Mouse (Mus musculus) megakaryocyte-erythroid progenitor cell, adult 5 weeks (primary cell): Measurements from ENCODE around the gene Rpl39l. TPM values are rescaled to one million over a fixed set of nuclear protein-coding genes. Genes with fewer than 3 reads are reported as not detected.

ENCODE experiments used
- polyA plus RNA-seq: library from polyadenylated mRNA; stranded (reverse); fragments of >175 nt; gene quantifications from 2 replicates; pipeline ENCODE4 v1.2.3, GENCODE M21; 2012

Rpl39l gene
- polyA plus RNA-seq = 0.19 and 0.31 TPM in 2 replicates

GRCm38 (mm10) chr16:10170005-10170404, at the start of gene Rpl39l:
TSS of gene Rpl39l (plus strand) at chr16:10170226.

GRCm38 (mm10) chr16:10192679-10193506, 22.9 kb downstream of the Rpl39l start, which contains the start of gene Atf7ip2:
TSS of gene Atf7ip2 (plus strand) at chr16:10192712.

Other genes with a start within 250 kb of the Rpl39l start
- not detected in 2 replicates for gene Grin2a, start 174.7 kb upstream of the Rpl39l start, polyA plus RNA-seq
- 0.10 TPM in 1 of 2 replicates, not detected in the other for gene Atf7ip2, start 22.5 kb downstream of the Rpl39l start, polyA plus RNA-seq
- 0.03 TPM in 2 replicates for gene Emp2, start 143.7 kb downstream of the Rpl39l start, polyA plus RNA-seq
- gene Tekt5, start 225.3 kb downstream of the Rpl39l start, polyA plus RNA-seq = 0.13 TPM in 1 of 2 replicates, not detected in the other
- gene Nubp1, start 241.7 kb downstream of the Rpl39l start, polyA plus RNA-seq = 40.2 and 45.9 TPM in 2 replicates